Mouse (Mus musculus): Measurements from ENCODE around the gene Adsl. TPM values are rescaled to one million over a fixed set of nuclear protein-coding genes. Genes with fewer than 3 reads are reported as not detected.

Gene Adsl
- polyA plus RNA-seq, 1 experiment from 2014 or later = 102 TPM

DNA sequence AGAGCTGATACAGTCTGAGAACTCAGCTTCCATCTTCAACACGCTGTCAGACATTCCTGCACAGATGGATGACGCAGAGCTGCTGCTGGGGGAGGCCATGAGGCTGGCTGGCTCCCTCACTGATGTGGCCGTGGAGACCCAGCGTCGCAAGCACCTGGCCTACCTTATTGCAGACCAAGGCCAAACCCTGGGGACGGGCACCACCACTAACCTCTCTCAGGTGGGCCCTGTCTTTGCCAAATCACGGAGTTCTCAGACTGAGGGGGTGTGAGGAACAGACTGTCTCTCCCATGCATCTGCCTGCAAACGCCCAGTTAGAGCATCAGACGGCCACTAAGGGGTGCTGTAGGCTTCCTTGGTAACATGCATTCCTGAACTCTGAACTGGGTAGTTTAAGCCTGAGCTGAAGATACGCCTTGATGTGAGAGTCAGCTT is 60.4 kb downstream of the Adsl start:
- Histone ChIP-seq H3K27me3 (ENCODE audit: control insufficient read depth, insufficient read depth, low read depth, low read length) (no peaks in the 10 kb centered on the region), H3K4me1 (ENCODE audit: control insufficient read depth, insufficient read depth, low read length) (no peaks in the 10 kb centered on the region), H3K9me3 (replicated peaks; ENCODE audit: control insufficient read depth, low read length, poor library complexity, severe bottlenecking) (no peaks in the 10 kb centered on the region), H3K36me3 (ENCODE audit: control insufficient read depth, insufficient read depth, low read length) (peaks cover 37% of the 10 kb centered on the region), H3K4me2 (ENCODE audit: low read length) (no peak overlapping the region), H3K27ac (ENCODE audit: low read length) (no peak overlapping the region), H3K9ac (ENCODE audit: low read depth, low read length) (no peak overlapping the region), H3K4me3 (ENCODE audit: low read depth, low read length) (no peak overlapping the region)
- WGBS = 65% methylated on average over 10 of the region's 10 CpGs
- no peak for ATAC-seq

DNA sequence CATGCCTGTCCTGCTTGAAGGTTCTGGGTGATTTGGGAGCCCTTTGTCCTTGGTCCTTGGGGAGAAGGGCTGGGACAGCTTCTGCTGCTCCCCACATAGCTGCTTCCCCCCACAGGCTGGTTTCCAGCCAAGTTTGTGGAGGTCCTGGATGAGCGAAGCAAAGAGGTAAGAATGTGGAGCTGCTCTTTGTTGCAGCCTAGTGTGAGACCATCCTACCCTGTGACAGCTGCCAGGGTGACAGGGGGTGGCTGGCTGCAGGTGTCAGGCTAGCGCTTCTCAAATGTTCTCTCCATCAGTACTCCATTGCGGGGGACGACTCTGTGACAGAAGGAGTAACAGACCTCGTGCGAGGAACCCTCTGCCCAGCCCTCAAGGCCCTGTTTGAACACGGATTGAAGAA is 61.8 kb downstream of the Adsl start:
- Histone ChIP-seq H3K27ac (ENCODE audit: low read length) (no peak overlapping the region), H3K9ac (ENCODE audit: low read depth, low read length) (no peak overlapping the region), H3K4me1 (ENCODE audit: control insufficient read depth, insufficient read depth, low read length) (no peaks in the 10 kb centered on the region), H3K36me3 (ENCODE audit: control insufficient read depth, insufficient read depth, low read length) (peaks cover 40% of the 10 kb centered on the region), H3K27me3 (ENCODE audit: control insufficient read depth, insufficient read depth, low read depth, low read length) (no peaks in the 10 kb centered on the region), H3K4me2 (ENCODE audit: low read length) (no peak overlapping the region), H3K4me3 (ENCODE audit: low read depth, low read length) (no peak overlapping the region), H3K9me3 (replicated peaks; ENCODE audit: control insufficient read depth, low read length, poor library complexity, severe bottlenecking) (no peaks in the 10 kb centered on the region)
- WGBS = 90% methylated on average over 7 of the region's 7 CpGs
- ATAC-seq = no peak

DNA sequence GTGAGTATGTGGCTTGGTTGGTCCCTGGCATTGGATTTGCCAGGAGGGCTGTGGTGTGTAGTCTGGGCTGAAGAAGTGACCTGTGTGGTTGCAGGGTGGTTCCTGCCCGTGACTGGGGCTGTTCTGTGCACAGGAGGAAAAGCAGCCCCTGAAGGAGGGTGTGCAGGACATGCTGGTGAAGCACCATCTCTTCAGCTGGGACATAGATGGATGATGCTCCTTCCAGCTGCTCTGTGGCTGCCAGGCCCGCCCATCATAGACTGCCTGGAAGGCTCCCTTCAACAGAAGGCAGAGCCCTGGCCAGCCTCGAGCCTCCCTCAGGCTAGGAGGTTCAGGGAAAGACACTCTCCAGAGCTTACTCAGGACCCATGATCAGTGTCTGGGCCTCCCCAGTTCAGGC is 63.2 kb downstream of the Adsl start:
- Histone ChIP-seq H3K36me3 (ENCODE audit: control insufficient read depth, insufficient read depth, low read length) (peaks cover 44% of the 10 kb centered on the region), H3K4me1 (ENCODE audit: control insufficient read depth, insufficient read depth, low read length) (no peaks in the 10 kb centered on the region), H3K4me3 (ENCODE audit: low read depth, low read length) (no peak overlapping the region), H3K4me2 (ENCODE audit: low read length) (no peak overlapping the region), H3K9ac (ENCODE audit: low read depth, low read length) (no peak overlapping the region), H3K27me3 (ENCODE audit: control insufficient read depth, insufficient read depth, low read depth, low read length) (no peaks in the 10 kb centered on the region), H3K9me3 (replicated peaks; ENCODE audit: control insufficient read depth, low read length, poor library complexity, severe bottlenecking) (no peaks in the 10 kb centered on the region), H3K27ac (ENCODE audit: low read length) (no peak overlapping the region)
- 82% methylated on average over 3 of the region's 3 CpGs for WGBS
- ATAC-seq = no peak

DNA sequence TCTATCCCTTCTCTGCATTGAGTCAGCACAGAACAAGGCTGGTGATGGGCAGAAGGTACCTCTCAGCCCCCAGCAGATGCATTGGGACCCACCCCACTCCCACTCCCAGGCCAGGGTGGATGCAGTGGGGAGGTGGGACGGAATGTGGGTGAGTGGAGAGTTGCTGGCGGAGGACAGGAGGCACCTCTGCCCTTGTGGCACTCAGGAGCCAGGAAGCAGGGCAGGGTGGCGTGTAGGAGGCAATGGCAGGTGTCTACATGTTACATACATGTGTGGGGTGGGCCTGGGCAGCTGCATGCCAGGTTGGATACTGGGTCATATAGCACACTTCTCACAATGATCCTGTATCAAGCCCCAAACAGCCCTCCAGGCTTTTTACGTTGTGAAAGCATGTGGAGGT is 64.1 kb downstream of the Adsl start:
- Histone ChIP-seq H3K9ac (ENCODE audit: low read depth, low read length) (no peak overlapping the region), H3K27ac (ENCODE audit: low read length) (no peak overlapping the region), H3K4me2 (ENCODE audit: low read length) (no peak overlapping the region), H3K36me3 (ENCODE audit: control insufficient read depth, insufficient read depth, low read length) (peaks cover 43% of the 10 kb centered on the region), H3K27me3 (ENCODE audit: control insufficient read depth, insufficient read depth, low read depth, low read length) (no peaks in the 10 kb centered on the region), H3K4me3 (ENCODE audit: low read depth, low read length) (no peak overlapping the region), H3K9me3 (replicated peaks; ENCODE audit: control insufficient read depth, low read length, poor library complexity, severe bottlenecking) (no peaks in the 10 kb centered on the region), H3K4me1 (ENCODE audit: control insufficient read depth, insufficient read depth, low read length) (no peaks in the 10 kb centered on the region)
- 97% methylated on average over 4 of the region's 4 CpGs for WGBS
- ATAC-seq = no peak

DNA sequence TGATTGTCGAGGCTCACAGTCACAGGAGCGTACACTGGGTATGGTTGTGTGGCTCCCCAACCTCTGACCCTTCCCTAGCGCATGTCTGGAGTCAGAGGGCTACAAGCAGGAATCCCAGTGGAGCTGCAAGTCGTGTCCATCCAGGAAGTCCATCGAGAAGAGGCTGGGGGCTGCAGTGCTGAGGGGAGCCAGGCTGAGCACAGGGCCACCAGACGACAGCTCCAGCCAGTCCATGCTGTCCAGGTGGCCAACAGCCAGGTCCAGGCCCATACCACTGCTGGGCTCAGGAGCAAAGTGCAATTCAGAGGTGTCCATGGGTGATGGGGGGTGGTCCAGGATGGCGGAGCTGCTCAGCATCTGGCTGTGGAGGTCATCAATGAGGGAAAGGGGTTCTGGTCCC is 64.9 kb downstream of the Adsl start:
- WGBS = 93% methylated on average over 7 of the region's 7 CpGs
- ATAC-seq = no peak
- H3K4me2 ChIP-seq (ENCODE audit: low read length) = no peak overlapping the region
- H3K27me3 ChIP-seq (ENCODE audit: control insufficient read depth, insufficient read depth, low read depth, low read length) = no peaks in the 10 kb centered on the region
- H3K27ac ChIP-seq (ENCODE audit: low read length) = no peak overlapping the region
- H3K4me3 ChIP-seq (ENCODE audit: low read depth, low read length) = no peak overlapping the region
- no peaks in the 10 kb centered on the region for H3K4me1 ChIP-seq (ENCODE audit: control insufficient read depth, insufficient read depth, low read length)
- no peaks in the 10 kb centered on the region for H3K9me3 ChIP-seq (replicated peaks; ENCODE audit: control insufficient read depth, low read length, poor library complexity, severe bottlenecking)
- H3K36me3 ChIP-seq (ENCODE audit: control insufficient read depth, insufficient read depth, low read length) = peaks cover 44% of the 10 kb centered on the region
- no peak overlapping the region for H3K9ac ChIP-seq (ENCODE audit: low read depth, low read length)

DNA sequence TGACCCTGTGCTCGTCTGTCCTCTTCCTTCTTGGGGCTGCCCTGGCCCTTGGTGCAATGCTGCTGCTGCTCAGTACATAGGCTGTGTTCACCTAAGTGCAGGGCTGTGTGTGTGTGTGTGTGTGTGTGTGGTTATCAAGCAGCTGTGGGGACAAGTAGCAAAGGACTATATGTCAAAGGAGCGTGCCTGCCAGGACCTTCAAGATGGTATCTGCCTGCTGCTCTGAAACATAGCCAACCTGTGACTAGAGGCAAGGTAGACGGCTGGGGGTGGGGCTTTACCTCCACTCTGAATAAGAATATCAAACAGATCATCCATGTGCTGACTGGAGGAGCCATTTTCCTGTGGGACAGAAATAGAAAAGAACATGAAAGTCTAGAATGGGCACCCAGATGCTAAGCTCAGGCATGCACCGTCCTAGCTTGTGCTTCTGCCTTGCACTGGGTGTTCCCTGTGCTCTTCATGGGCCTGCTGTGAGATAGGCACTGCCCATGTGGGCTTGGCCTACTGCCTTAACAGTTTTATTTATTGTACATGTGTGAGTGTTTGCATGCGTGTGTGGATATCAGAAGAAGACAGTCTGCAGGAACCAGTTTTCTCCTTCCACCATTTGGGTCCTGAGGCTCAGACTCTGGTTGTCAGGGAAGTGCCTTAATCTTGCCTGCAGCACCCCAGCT is 66.9 kb downstream of the Adsl start:
- Histone ChIP-seq H3K36me3 (ENCODE audit: control insufficient read depth, insufficient read depth, low read length) (peaks cover 42% of the 10 kb centered on the region), H3K4me2 (ENCODE audit: low read length) (no peak overlapping the region), H3K27ac (ENCODE audit: low read length) (no peak overlapping the region), H3K27me3 (ENCODE audit: control insufficient read depth, insufficient read depth, low read depth, low read length) (no peaks in the 10 kb centered on the region), H3K9me3 (replicated peaks; ENCODE audit: control insufficient read depth, low read length, poor library complexity, severe bottlenecking) (no peaks in the 10 kb centered on the region), H3K9ac (ENCODE audit: low read depth, low read length) (no peak overlapping the region), H3K4me1 (ENCODE audit: control insufficient read depth, insufficient read depth, low read length) (no peaks in the 10 kb centered on the region), H3K4me3 (ENCODE audit: low read depth, low read length) (no peak overlapping the region)
- 94% methylated on average over 5 of the region's 5 CpGs for WGBS
- ATAC-seq = no peak

DNA sequence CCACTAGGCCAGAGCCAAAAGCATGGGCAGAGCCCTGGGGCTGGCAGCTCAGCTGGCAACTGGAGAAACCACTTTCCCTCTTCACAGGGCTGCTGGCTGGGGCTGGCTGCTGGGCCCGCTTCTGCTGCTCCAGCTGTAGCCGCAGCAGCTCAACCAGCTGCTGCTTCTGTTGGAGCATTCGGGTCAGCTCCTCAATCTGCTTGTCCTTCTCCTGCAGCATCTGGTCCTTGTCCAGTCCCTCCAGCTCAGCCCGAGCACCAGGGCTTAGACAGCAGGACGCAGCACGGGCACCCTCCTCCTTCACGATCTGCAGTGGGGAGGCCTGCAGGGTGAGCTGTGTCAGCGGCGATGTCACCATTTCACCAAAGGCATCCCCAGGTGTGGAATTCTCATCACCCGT is 68.2 kb downstream of the Adsl start:
- no peaks in the 10 kb centered on the region for H3K9me3 ChIP-seq (replicated peaks; ENCODE audit: control insufficient read depth, low read length, poor library complexity, severe bottlenecking)
- no peak overlapping the region for H3K27ac ChIP-seq (ENCODE audit: low read length)
- no peak overlapping the region for H3K4me3 ChIP-seq (ENCODE audit: low read depth, low read length)
- no peaks in the 10 kb centered on the region for H3K27me3 ChIP-seq (ENCODE audit: control insufficient read depth, insufficient read depth, low read depth, low read length)
- no peaks in the 10 kb centered on the region for H3K4me1 ChIP-seq (ENCODE audit: control insufficient read depth, insufficient read depth, low read length)
- peaks cover 40% of the 10 kb centered on the region for H3K36me3 ChIP-seq (ENCODE audit: control insufficient read depth, insufficient read depth, low read length)
- H3K4me2 ChIP-seq (ENCODE audit: low read length) = no peak overlapping the region
- no peak for ATAC-seq
- WGBS = 92% methylated on average over 9 of the region's 10 CpGs
- no peak overlapping the region for H3K9ac ChIP-seq (ENCODE audit: low read depth, low read length)

DNA sequence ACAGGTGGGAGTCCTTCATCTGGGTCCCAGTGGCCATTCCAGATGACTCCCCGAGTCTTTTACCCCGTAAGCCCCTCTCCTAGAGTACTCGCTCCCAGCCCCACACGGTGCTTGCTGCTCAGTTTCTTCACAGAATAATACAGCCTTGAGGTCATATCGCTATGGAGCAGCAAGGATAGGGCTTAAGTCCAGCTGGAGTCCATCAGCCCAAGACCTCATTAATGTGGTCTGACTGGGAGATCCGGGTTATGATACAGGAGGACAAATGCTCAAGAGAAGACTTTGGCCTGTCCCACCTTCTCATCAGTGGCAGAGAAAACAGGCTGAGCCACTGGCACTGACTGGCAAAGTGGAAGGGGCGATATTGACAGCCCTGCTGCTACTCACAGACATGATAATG is 69.0 kb downstream of the Adsl start:
- Histone ChIP-seq H3K4me2 (ENCODE audit: low read length) (no peak overlapping the region), H3K9ac (ENCODE audit: low read depth, low read length) (no peak overlapping the region), H3K27ac (ENCODE audit: low read length) (no peak overlapping the region), H3K4me1 (ENCODE audit: control insufficient read depth, insufficient read depth, low read length) (no peaks in the 10 kb centered on the region), H3K4me3 (ENCODE audit: low read depth, low read length) (no peak overlapping the region), H3K27me3 (ENCODE audit: control insufficient read depth, insufficient read depth, low read depth, low read length) (no peaks in the 10 kb centered on the region), H3K9me3 (replicated peaks; ENCODE audit: control insufficient read depth, low read length, poor library complexity, severe bottlenecking) (no peaks in the 10 kb centered on the region), H3K36me3 (ENCODE audit: control insufficient read depth, insufficient read depth, low read length) (peaks cover 40% of the 10 kb centered on the region)
- 93% methylated on average over 7 of the region's 7 CpGs for WGBS
- ATAC-seq = no peak
